Mouse (Mus musculus) heart, adult 18-20 months (tissue): ENCODE measurements at regions not wholly inside any gene's neighbourhood (a gene's known extent, or its start where the extent isn't known, plus 50 kb on each side); places are given as distances from the start of the nearest gene placed in this dataset.

ENCODE experiments used
- DNase-seq, 2 experiments: peaks; one replicate each; pipeline ENCODE4 v3.0.0; 2021 to 2022; ENCODE audit warnings: mixed read lengths in 1 of 2

GRCm38 (mm10) chr9:87452571-87452970 lies 197.2 kb upstream of the Cep162 start:
- no peak for DNase-seq

GRCm38 (mm10) chr9:87443467-87444235 lies 188.3 kb upstream of the Cep162 start:
- no peak for DNase-seq

GRCm38 (mm10) chr9:87432072-87432471 lies 176.7 kb upstream of the Cep162 start:
- no peak for DNase-seq

GRCm38 (mm10) chr9:87431523-87431922 lies 176.2 kb upstream of the Cep162 start:
- DNase-seq = no peak

- peak; percentile 7 to 29 for DNase-seq
These were observed 169.9 kb upstream of the Cep162 start for GRCm38 (mm10) chr9:87425201-87425600.

- no peak for DNase-seq
These were observed 165.8 kb upstream of the Cep162 start for GRCm38 (mm10) chr9:87421175-87421574.

GRCm38 (mm10) chr9:87419376-87419775 lies 164.0 kb upstream of the Cep162 start:
- peak in 1 of 2 experiments; percentile 44 for DNase-seq

- no peak for DNase-seq
These were observed 157.6 kb upstream of the Cep162 start for GRCm38 (mm10) chr9:87412894-87413293.

- DNase-seq = no peak
These were observed 155.7 kb upstream of the Cep162 start for GRCm38 (mm10) chr9:87411044-87411443.

- no peak for DNase-seq
These were observed 154.4 kb upstream of the Cep162 start for GRCm38 (mm10) chr9:87409736-87410135.

GRCm38 (mm10) chr9:87408805-87409204 lies 153.5 kb upstream of the Cep162 start:
- no peak for DNase-seq

- no peak for DNase-seq
These were observed 151.1 kb upstream of the Cep162 start for GRCm38 (mm10) chr9:87406476-87406875.

GRCm38 (mm10) chr9:87405115-87405720 lies 149.9 kb upstream of the Cep162 start:
- DNase-seq = no peak

- DNase-seq = no peak
These were observed 146.7 kb upstream of the Cep162 start for GRCm38 (mm10) chr9:87402010-87402409.

GRCm38 (mm10) chr9:87387516-87387915 lies 132.2 kb upstream of the Cep162 start:
- DNase-seq = no peak

GRCm38 (mm10) chr9:87383513-87383912 lies 128.2 kb upstream of the Cep162 start:
- DNase-seq = no peak

GRCm38 (mm10) chr9:87377921-87378320 lies 122.6 kb upstream of the Cep162 start:
- no peak for DNase-seq

- DNase-seq = no peak
These were observed 121.5 kb upstream of the Cep162 start for GRCm38 (mm10) chr9:87376731-87377310.

GRCm38 (mm10) chr9:87372251-87372905 lies 117.0 kb upstream of the Cep162 start:
- no peak for DNase-seq

GRCm38 (mm10) chr9:87369059-87369458 lies 113.7 kb upstream of the Cep162 start:
- DNase-seq = no peak

- DNase-seq = no peak
These were observed 91.7 kb upstream of the Cep162 start for GRCm38 (mm10) chr9:87347008-87347407.

- DNase-seq = no peak
These were observed 91.0 kb upstream of the Cep162 start for GRCm38 (mm10) chr9:87346278-87346882.

GRCm38 (mm10) chr9:87341438-87341837 lies 86.1 kb upstream of the Cep162 start:
- DNase-seq = no peak
